Mouse (Mus musculus) liver, embryonic 13.5 days (tissue): ENCODE measurements around the gene Txnrd3. TPM values are rescaled to one million over a fixed set of nuclear protein-coding genes. Genes with fewer than 3 reads are reported as not detected.

Experiments used
- ATAC-seq: fragments of 200-750 bp; cut with Nextera tagmentation; 2 replicates; pipeline ENCODE4 v1.8.0; 2017; ENCODE audit warnings: low read depth, mild to moderate bottlenecking, moderate number of reproducible peaks, moderate library complexity
- DNase-seq: peaks from one replicate; pipeline ENCODE4 v3.0.0; 2022
- H3K27ac ChIP-seq: fragments of 300-500 bp; sonication (generic); 2 replicates; pipeline ENCODE4 v1.5.1; 2015; ENCODE audit warnings: moderate library complexity, mild to moderate bottlenecking, inconsistent platforms
- H3K27me3 ChIP-seq: fragments of 300-500 bp; sonication (generic); 2 replicates; pipeline ENCODE4 v1.6.1; 2015; ENCODE audit warnings: mild to moderate bottlenecking, inconsistent platforms
- H3K36me3 ChIP-seq: fragments of 300-500 bp; sonication (generic); 2 replicates; pipeline ENCODE4 v1.6.1; 2015; ENCODE audit warnings: mild to moderate bottlenecking, inconsistent platforms
- H3K4me1 ChIP-seq: fragments of 300-500 bp; sonication (generic); replicated peaks from 2 replicates; pipeline ENCODE4 v1.6.1; 2015; ENCODE audit warnings: inconsistent platforms
- H3K4me2 ChIP-seq: fragments of 300-500 bp; sonication (generic); 2 replicates; pipeline ENCODE4 v1.6.1; 2015; ENCODE audit warnings: inconsistent platforms, mild to moderate bottlenecking, moderate library complexity
- H3K4me3 ChIP-seq: fragments of 300-500 bp; sonication (generic); replicated peaks from 2 replicates; pipeline ENCODE4 v1.5.1; 2015; ENCODE audit warnings: mild to moderate bottlenecking, inconsistent platforms
- H3K9ac ChIP-seq: fragments of 300-500 bp; sonication (generic); 2 replicates; pipeline ENCODE4 v1.6.1; 2015; ENCODE audit warnings: mild to moderate bottlenecking, inconsistent platforms
- H3K9me3 ChIP-seq: fragments of 300-500 bp; sonication (generic); replicated peaks from 2 replicates; pipeline ENCODE4 v1.6.1; 2016; ENCODE audit warnings: inconsistent platforms
- WGBS: fragments of 180-500 bp; shearing (Covaris S2); methylation state at CpG from one replicate; pipeline ENCODE4 v1.1.7; 2015; ENCODE audit not compliant: insufficient replicate concordance; 5-methylcytosine and 5-hydroxymethylcytosine counted together
- polyA plus RNA-seq: library from polyadenylated mRNA; unstranded; fragments of >200 nt; fragmentation: Nextera tagmentation; extraction: Ambion mirVana; gene quantifications from 2 replicates; pipeline ENCODE4 v1.2.1, GENCODE M21; 2015

Txnrd3 gene
- polyA plus RNA-seq, 1 experiment from 2014 or later: 4.0 TPM

GRCm38 (mm10) chr6:89679291-89679835 is 35.6 kb downstream of the Txnrd3 start:
- no peak overlapping the region for H3K4me3 ChIP-seq
- H3K36me3 ChIP-seq: 0 out of 2 replicates have a peak, but pooled peaks cover 5% of the 10 kb centered on the region
- H3K9ac ChIP-seq: no peak overlapping the region
- no peaks in the 10 kb centered on the region for H3K9me3 ChIP-seq
- no peaks in the 10 kb centered on the region for H3K27me3 ChIP-seq
- WGBS: 13% methylated on average over 10 of the region's 10 CpGs
- DNase-seq (peak; percentile 22), ATAC-seq (no peak; the same call in 1 of the 2 replicates)
- H3K27ac ChIP-seq: no peak overlapping the region
- no peaks in the 10 kb centered on the region for H3K4me1 ChIP-seq
- H3K4me2 ChIP-seq: no peak overlapping the region

GRCm38 (mm10) chr6:89680155-89680554 is 36.4 kb downstream of the Txnrd3 start:
- ATAC-seq (no peak), DNase-seq (peak; percentile 41)
- Histone ChIP-seq H3K4me1 (no peaks in the 10 kb centered on the region), H3K4me3 (no peak overlapping the region), H3K27me3 (no peaks in the 10 kb centered on the region), H3K36me3 (0 out of 2 replicates have a peak, but pooled peaks cover 3% of the 10 kb centered on the region), H3K9ac (no peak overlapping the region), H3K4me2 (no peak overlapping the region), H3K9me3 (no peaks in the 10 kb centered on the region), H3K27ac (no peak overlapping the region)
- WGBS: 8% methylated on average over 8 of the region's 8 CpGs

- no peaks in the 10 kb centered on the region for H3K36me3 ChIP-seq
- ATAC-seq: no peak
- no peak overlapping the region for H3K4me2 ChIP-seq
- H3K9ac ChIP-seq: no peak overlapping the region
- H3K4me1 ChIP-seq: no peaks in the 10 kb centered on the region
- 63% methylated on average over 1 of the region's 1 CpGs for whole genome bisulfite sequencing
- H3K27ac ChIP-seq: no peak overlapping the region
- H3K4me3 ChIP-seq: no peak overlapping the region
- no peaks in the 10 kb centered on the region for H3K27me3 ChIP-seq
- no peak for DNase-seq
- no peaks in the 10 kb centered on the region for H3K9me3 ChIP-seq
Observed at GRCm38 (mm10) chr6:89684231-89684630, 40.4 kb downstream of the Txnrd3 start.

GRCm38 (mm10) chr6:89687100-89687499 is 43.3 kb downstream of the Txnrd3 start:
- WGBS: 60% methylated on average over 1 of the region's 1 CpGs
- ATAC-seq: no peak

GRCm38 (mm10) chr6:89706624-89707023 is 62.8 kb downstream of the Txnrd3 start:
- DNase-seq: no peak
- no peak for ATAC-seq
- H3K4me3 ChIP-seq: no peak overlapping the region
- H3K4me2 ChIP-seq: no peak overlapping the region
- no peaks in the 10 kb centered on the region for H3K9me3 ChIP-seq
- whole genome bisulfite sequencing: 59% methylated on average over 2 of the region's 2 CpGs
- H3K9ac ChIP-seq: no peak overlapping the region
- no peaks in the 10 kb centered on the region for H3K27me3 ChIP-seq
- no peaks in the 10 kb centered on the region for H3K36me3 ChIP-seq
- H3K27ac ChIP-seq: no peak overlapping the region
- H3K4me1 ChIP-seq: no peaks in the 10 kb centered on the region

More at GRCm38 (mm10) chr6:89687100-89687499, 43.3 kb downstream of the Txnrd3 start:
- Histone ChIP-seq H3K4me2 (no peak overlapping the region), H3K9ac (no peak overlapping the region), H3K4me3 (no peak overlapping the region), H3K27me3 (no peaks in the 10 kb centered on the region), H3K36me3 (no peaks in the 10 kb centered on the region), H3K27ac (no peak overlapping the region), H3K9me3 (no peaks in the 10 kb centered on the region), H3K4me1 (no peaks in the 10 kb centered on the region)
- no peak for DNase-seq

- Histone ChIP-seq H3K9ac (no peak within 1 kb of the TSS), H3K4me1 (no peaks in the 10 kb centered on the region), H3K27ac (no peak within 1 kb of the TSS), H3K4me3 (no peak within 1 kb of the TSS), H3K27me3 (no peaks in the 10 kb centered on the region), H3K36me3 (no peaks in the 10 kb centered on the region), H3K9me3 (no peaks in the 10 kb centered on the region), H3K4me2 (no peak within 1 kb of the TSS)
- 57% methylated on average over 4 of the region's 4 CpGs for WGBS
- no peak for ATAC-seq
- no peak for DNase-seq
Observed at GRCm38 (mm10) chr6:89707240-89707639, 63.5 kb downstream of the Txnrd3 start, which contains the start of gene Vmn1r40. Vmn1r40 (plus strand) TSS chr6:89707540.

GRCm38 (mm10) chr6:89718051-89718450 is 74.3 kb downstream of the Txnrd3 start:
- no peak for ATAC-seq
- no peak overlapping the region for H3K9ac ChIP-seq
- H3K4me1 ChIP-seq: no peaks in the 10 kb centered on the region
- H3K4me3 ChIP-seq: no peak overlapping the region
- no peak overlapping the region for H3K27ac ChIP-seq
- no peaks in the 10 kb centered on the region for H3K36me3 ChIP-seq
- no peaks in the 10 kb centered on the region for H3K27me3 ChIP-seq
- DNase-seq: no peak
- no peaks in the 10 kb centered on the region for H3K9me3 ChIP-seq
- H3K4me2 ChIP-seq: no peak overlapping the region

Other genes starting within 250 kb of the Txnrd3 start
- gene Chchd6, start 48.3 kb upstream of the Txnrd3 start, polyA plus RNA-seq: 19.6 and 20.1 TPM in 2 replicates
- gene Vmn1r40, start 63.6 kb downstream of the Txnrd3 start, polyA plus RNA-seq: not detected in 2 replicates
- not detected in 2 replicates for gene Vmn1r41, start 96.8 kb downstream of the Txnrd3 start, polyA plus RNA-seq
- not detected in 2 replicates for gene Vmn1r42, start 232.4 kb downstream of the Txnrd3 start, polyA plus RNA-seq
- gene Vmn1r43, start 232.4 kb downstream of the Txnrd3 start, polyA plus RNA-seq: not detected in 2 replicates
- gene Vmn1r44, start 239.7 kb downstream of the Txnrd3 start, polyA plus RNA-seq: not detected in 2 replicates